Mouse (Mus musculus) olfactory bulb, adult 2 months (tissue): ENCODE measurements around the gene Bcar3.

Experiments used
- CTCF ChIP-seq: fragments of 200-500 bp; IDR thresholded peaks from 2 replicates; pipeline ENCODE4 v1.5.1; 2012; ENCODE audit warnings: low read depth, mild to moderate bottlenecking, low read length, moderate library complexity; ENCODE audit not compliant: insufficient read depth
- POLR2A ChIP-seq: fragments of 200-500 bp; IDR thresholded peaks from 2 replicates; pipeline ENCODE4 v1.6.1; 2012; ENCODE audit warnings: mild to moderate bottlenecking, low read depth, low read length, moderate library complexity; ENCODE audit not compliant: insufficient read depth

DNA sequence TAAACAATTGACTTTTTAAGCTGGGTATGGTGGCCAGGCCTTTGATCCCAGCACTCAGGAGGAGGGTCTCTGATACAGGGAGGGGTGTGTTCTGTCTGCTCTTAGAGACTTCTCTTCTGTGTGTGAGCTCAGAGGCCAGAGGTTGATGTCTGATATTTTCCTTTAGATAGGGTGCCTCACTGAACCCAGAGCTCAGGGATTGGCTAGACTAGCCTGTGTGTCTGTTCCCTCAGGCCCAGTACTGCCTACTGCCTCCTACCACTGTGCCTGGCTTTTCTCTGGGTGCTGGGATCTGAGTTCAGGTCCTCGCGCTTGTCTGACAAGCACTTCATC is 46.2 kb upstream of the Bcar3 start:
- TF ChIP-seq CTCF, result no peak
- no peak for TF ChIP-seq POLR2A
